Mouse (Mus musculus) ES-Bruce4 (cell line): Measurements from ENCODE around the gene Csf3r. TPM values are rescaled to one million over a fixed set of nuclear protein-coding genes. Genes with fewer than 3 reads are reported as not detected.
"Not testable (repeated sequence)": the region's sequence is repeated elsewhere in the genome, so short reads cannot be mapped to it uniquely, and the experiment has no call there.

Experiments used
- H3K27ac ChIP-seq: 2 replicates; pipeline ENCODE4 v1.5.1; 2012; ENCODE audit warnings: low read length, inconsistent platforms; ENCODE audit not compliant: insufficient read depth
- H3K27me3 ChIP-seq: 2 replicates; pipeline ENCODE4 v1.6.1; 2012; ENCODE audit warnings: mild to moderate bottlenecking, low read length, inconsistent platforms; ENCODE audit not compliant: control insufficient read depth, poor library complexity, insufficient read depth, severe bottlenecking
- H3K36me3 ChIP-seq: 2 replicates; pipeline ENCODE4 v1.6.1; 2012; ENCODE audit warnings: inconsistent platforms, mild to moderate bottlenecking, low read length, moderate library complexity; ENCODE audit not compliant: control insufficient read depth, poor library complexity, insufficient read depth, severe bottlenecking
- H3K4me1 ChIP-seq: one replicate; pipeline ENCODE4 v1.8.1; 2011; ENCODE audit warnings: low read length; ENCODE audit not compliant: control insufficient read depth, insufficient read depth
- H3K4me3 ChIP-seq: 2 replicates; pipeline ENCODE4 v1.5.1; 2011; ENCODE audit warnings: low read depth, mild to moderate bottlenecking, low read length
- H3K9ac ChIP-seq: 2 replicates; pipeline ENCODE4 v1.6.1; 2012; ENCODE audit warnings: low read depth, mild to moderate bottlenecking, inconsistent platforms; ENCODE audit not compliant: poor library complexity, severe bottlenecking
- H3K9me3 ChIP-seq: replicated peaks from 2 replicates; pipeline ENCODE4 v1.6.1; 2012; ENCODE audit warnings: mild to moderate bottlenecking, low read length, inconsistent platforms; ENCODE audit not compliant: control insufficient read depth, poor library complexity, insufficient read depth, severe bottlenecking
- CTCF ChIP-seq: IDR thresholded peaks from one replicate; pipeline ENCODE4 v1.8.1; 2011; ENCODE audit warnings: low read depth, low read length
- EP300 ChIP-seq: IDR thresholded peaks from 2 replicates; pipeline ENCODE4 v1.6.1; 2011; ENCODE audit warnings: low read depth, low read length; ENCODE audit not compliant: insufficient read depth
- POLR2A ChIP-seq: IDR thresholded peaks from one replicate; pipeline ENCODE4 v1.8.1; 2011; ENCODE audit warnings: low read length; ENCODE audit not compliant: insufficient read depth
- polyA plus RNA-seq: library from polyadenylated mRNA; stranded (reverse); fragments of >200 nt; gene quantifications from 2 replicates; pipeline ENCODE4 v1.2.4, GENCODE M21; 2011; ENCODE audit warnings: low read depth; ENCODE audit not compliant: missing spikeins, insufficient read depth, insufficient read length

The Csf3r gene
- polyA plus RNA-seq, result not detected in 2 replicates

- H3K4me1 ChIP-seq, result no peaks in the 10 kb centered on the region
- no peak within 1 kb of the TSS for H3K4me3 ChIP-seq
- no peak within 1 kb of the TSS for H3K9ac ChIP-seq
- TF ChIP-seq POLR2A (no peak), EP300 (no peak), CTCF (no peak)
- no peaks in the 10 kb centered on the region for H3K27me3 ChIP-seq
- no peaks in the 10 kb centered on the region for H3K36me3 ChIP-seq
- H3K27ac ChIP-seq, result no peak within 1 kb of the TSS
- H3K9me3 ChIP-seq, result no peaks in the 10 kb centered on the region
These were observed at the start of gene Csf3r for GRCm38 (mm10) chr4:126024303-126024900. Gene Csf3r, plus strand, starts transcription at chr4:126024550.

GRCm38 (mm10) chr4:125977768-125978167 lies 46.6 kb upstream of the Csf3r start:
- Histone ChIP-seq H3K4me3 (no peak overlapping the region), H3K9me3 (no peaks in the 10 kb centered on the region), H3K4me1 (no peaks in the 10 kb centered on the region), H3K27me3 (no peaks in the 10 kb centered on the region), H3K27ac (no peak overlapping the region), H3K36me3 (no peaks in the 10 kb centered on the region), H3K9ac (no peak overlapping the region)
- TF ChIP-seq EP300, result no peak
- TF ChIP-seq POLR2A, result no peak
- no peak for TF ChIP-seq CTCF

GRCm38 (mm10) chr4:125983279-125983678 lies 41.1 kb upstream of the Csf3r start:
- no peak overlapping the region for H3K27ac ChIP-seq
- no peak overlapping the region for H3K9ac ChIP-seq
- no peaks in the 10 kb centered on the region for H3K27me3 ChIP-seq
- no peaks in the 10 kb centered on the region for H3K36me3 ChIP-seq
- H3K9me3 ChIP-seq, result no peaks in the 10 kb centered on the region
- no peak for TF ChIP-seq POLR2A
- no peak for TF ChIP-seq CTCF
- TF ChIP-seq EP300, result no peak
- no peak overlapping the region for H3K4me3 ChIP-seq
- no peaks in the 10 kb centered on the region for H3K4me1 ChIP-seq

GRCm38 (mm10) chr4:125985703-125986102 lies 38.6 kb upstream of the Csf3r start:
- H3K4me1 ChIP-seq, H3K27me3 ChIP-seq, H3K36me3 ChIP-seq, H3K9ac ChIP-seq, H3K27ac ChIP-seq, H3K4me3 ChIP-seq, H3K9me3 ChIP-seq: not testable (repeated sequence)

GRCm38 (mm10) chr4:125987071-125987470 lies 37.3 kb upstream of the Csf3r start:
- H3K9ac ChIP-seq, result no peak overlapping the region
- H3K27ac ChIP-seq, result no peak overlapping the region
- TF ChIP-seq POLR2A, result no peak
- no peak for TF ChIP-seq EP300
- no peak for TF ChIP-seq CTCF
- no peaks in the 10 kb centered on the region for H3K4me1 ChIP-seq
- no peaks in the 10 kb centered on the region for H3K36me3 ChIP-seq
- H3K9me3 ChIP-seq, result no peaks in the 10 kb centered on the region
- no peak overlapping the region for H3K4me3 ChIP-seq
- no peaks in the 10 kb centered on the region for H3K27me3 ChIP-seq

- Histone ChIP-seq H3K9ac (no peak overlapping the region), H3K36me3 (no peaks in the 10 kb centered on the region), H3K4me1 (peaks cover 4% of the 10 kb centered on the region), H3K9me3 (no peaks in the 10 kb centered on the region), H3K27ac (no peak overlapping the region), H3K27me3 (no peaks in the 10 kb centered on the region), H3K4me3 (no peak overlapping the region)
- TF ChIP-seq POLR2A (no peak), EP300 (no peak), CTCF (no peak)
These were observed 35.3 kb upstream of the Csf3r start for GRCm38 (mm10) chr4:125989061-125989460.
